Mouse (Mus musculus): Measurements from ENCODE around the gene Cryzl1.

DNA sequence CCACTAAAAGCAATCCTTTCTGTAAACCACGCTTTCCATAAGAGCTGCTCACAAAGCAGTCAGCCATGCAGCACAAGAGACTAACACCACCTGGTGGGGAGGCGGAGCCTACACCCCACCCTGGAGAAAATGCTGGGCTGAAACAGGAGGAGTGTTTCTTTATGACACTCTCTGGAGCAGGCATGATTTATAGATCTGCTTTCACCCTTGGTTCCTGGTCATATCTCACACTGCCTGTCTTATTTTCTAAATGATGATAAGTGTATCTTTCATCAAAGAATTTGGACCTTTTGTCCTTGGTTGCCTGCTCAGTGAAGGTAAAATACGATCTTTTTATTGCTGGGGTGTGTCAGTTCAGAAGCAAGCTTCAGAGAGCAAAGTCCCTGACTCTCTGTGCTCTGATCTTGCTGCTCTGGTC is 26.0 kb downstream of the Cryzl1 start:
- TF ChIP-seq CTCF (IDR thresholded peaks at IDR 0.05; ENCODE audit: extremely low read depth, insufficient read depth, insufficient read length, insufficient replicate concordance) (no peak), POLR2A (IDR thresholded peaks at IDR 0.05; ENCODE audit: low read depth, low read length) (no peak)
